Mouse (Mus musculus) CH12.LX (cell line): Measurements from ENCODE around the gene Otud7b. TPM values are rescaled to one million over a fixed set of nuclear protein-coding genes. Genes with fewer than 3 reads are reported as not detected.

Experiments
- DNase-seq: peaks from one replicate; pipeline ENCODE4 v3.0.0-alpha.2; 2013; ENCODE audit errors: extremely low read depth
- H3K27ac ChIP-seq: 2 replicates; pipeline ENCODE4 v1.5.1; 2012; ENCODE audit warnings: low read depth, mild to moderate bottlenecking, control low read depth, moderate library complexity; ENCODE audit not compliant: insufficient read depth
- H3K27me3 ChIP-seq: replicated peaks from 2 replicates; pipeline ENCODE3; 2012; ENCODE audit warnings: inconsistent platforms
- H3K36me3 ChIP-seq, 2 experiments: replicated peaks in 1 of 2; 2 replicates each; pipeline versions ENCODE3 to v1.6.1; 2012; ENCODE audit warnings: inconsistent platforms in 1 of 2, low read length in 1 of 2, mild to moderate bottlenecking in 1 of 2, mixed read lengths in 1 of 2, moderate library complexity in 1 of 2; ENCODE audit not compliant: control insufficient read depth in 1 of 2, insufficient read depth in 1 of 2
- H3K4me1 ChIP-seq, 2 experiments: 2 replicates each; pipeline ENCODE4 v1.6.1; 2012; ENCODE audit warnings: inconsistent platforms in 1 of 2, moderate library complexity in 1 of 2; ENCODE audit not compliant: insufficient read depth in 2 of 2, control insufficient read depth in 1 of 2
- H3K4me2 ChIP-seq: 2 replicates; pipeline ENCODE4 v1.6.1; 2012; ENCODE audit warnings: low read depth, mild to moderate bottlenecking, control low read depth; ENCODE audit not compliant: poor library complexity, insufficient read depth, severe bottlenecking
- H3K4me3 ChIP-seq, 3 experiments: fragments of 150-350 bp in 1 of 3; sonication (generic) in 1 of 3; replicated peaks in 1 of 3; 2 replicates each; pipeline versions ENCODE3 to v1.5.1; 2011 to 2012; ENCODE audit warnings: low read depth in 2 of 3, low read length in 2 of 3, mild to moderate bottlenecking in 2 of 3, moderate library complexity in 2 of 3, control low read depth in 1 of 3, improper control_type of control experiment in 1 of 3, inconsistent platforms in 1 of 3, mixed read lengths in 1 of 3; ENCODE audit not compliant: poor library complexity in 1 of 3
- H3K79me2 ChIP-seq: replicated peaks from 2 replicates; pipeline ENCODE4 v1.6.1; 2012; ENCODE audit warnings: mild to moderate bottlenecking, moderate library complexity; ENCODE audit not compliant: control insufficient read depth, poor library complexity, insufficient read depth, severe bottlenecking; ENCODE audit errors: extremely low read depth
- H3K9ac ChIP-seq: 2 replicates; pipeline ENCODE4 v1.6.1; 2012; ENCODE audit warnings: low read depth, mild to moderate bottlenecking, control low read depth, moderate library complexity; ENCODE audit not compliant: insufficient read depth
- H3K9me3 ChIP-seq: replicated peaks from 2 replicates; pipeline ENCODE3; 2012; ENCODE audit warnings: low read length, inconsistent platforms, mixed read lengths
- BHLHE40 ChIP-seq: IDR thresholded peaks from 2 replicates; pipeline ENCODE4 v1.6.1; 2011; ENCODE audit warnings: mild to moderate bottlenecking, low read depth, low read length, improper control_type of control experiment
- CHD1 ChIP-seq: IDR thresholded peaks from 2 replicates; pipeline ENCODE4 v1.6.1; 2012; ENCODE audit warnings: low read depth, low read length, improper control_type of control experiment, inconsistent platforms
- CHD2 ChIP-seq: IDR thresholded peaks from 2 replicates; pipeline ENCODE4 v1.6.1; 2011; ENCODE audit warnings: low read length, improper control_type of control experiment
- E2F4 ChIP-seq: IDR thresholded peaks from 2 replicates; pipeline ENCODE4 v1.6.1; 2011; ENCODE audit warnings: low read depth, low read length, improper control_type of control experiment; ENCODE audit not compliant: insufficient replicate concordance
- ELF1 ChIP-seq: IDR thresholded peaks from 2 replicates; pipeline ENCODE4 v1.6.1; 2014; ENCODE audit warnings: low read depth, mild to moderate bottlenecking, inconsistent platforms, low read length, improper control_type of control experiment
- EP300 ChIP-seq: IDR thresholded peaks from 2 replicates; pipeline ENCODE4 v1.6.1; 2011; ENCODE audit warnings: low read length, improper control_type of control experiment
- IRF4 ChIP-seq: IDR thresholded peaks from 2 replicates; pipeline ENCODE4 v1.6.1; 2014; ENCODE audit warnings: low read depth, mild to moderate bottlenecking, inconsistent platforms, low read length, improper control_type of control experiment
- JUN ChIP-seq: IDR thresholded peaks from 2 replicates; pipeline ENCODE4 v1.6.1; 2011; ENCODE audit warnings: low read depth, mild to moderate bottlenecking, low read length, improper control_type of control experiment, moderate library complexity; ENCODE audit not compliant: insufficient read depth
- JUND ChIP-seq: conservative IDR thresholded peaks from 2 replicates; pipeline ENCODE4 v1.6.1; 2011; ENCODE audit warnings: low read depth, low read length, improper control_type of control experiment
- MAFK ChIP-seq: IDR thresholded peaks from 2 replicates; pipeline ENCODE4 v1.6.1; 2011; ENCODE audit warnings: low read length, improper control_type of control experiment; ENCODE audit not compliant: insufficient replicate concordance
- MAX ChIP-seq: IDR thresholded peaks from 2 replicates; pipeline ENCODE4 v1.6.1; 2011; ENCODE audit warnings: low read length, improper control_type of control experiment
- MAZ ChIP-seq: IDR thresholded peaks from 2 replicates; pipeline ENCODE4 v1.6.1; 2012; ENCODE audit warnings: low read depth, mild to moderate bottlenecking, inconsistent platforms, low read length, improper control_type of control experiment, moderate library complexity
- MEF2A ChIP-seq: IDR thresholded peaks from 2 replicates; pipeline ENCODE4 v1.6.1; 2014; ENCODE audit warnings: low read depth, mild to moderate bottlenecking, inconsistent platforms, low read length, improper control_type of control experiment, borderline replicate concordance
- MXI1 ChIP-seq: IDR thresholded peaks from 2 replicates; pipeline ENCODE4 v1.6.1; 2011; ENCODE audit warnings: mild to moderate bottlenecking, low read depth, low read length, improper control_type of control experiment
- MYC ChIP-seq: IDR thresholded peaks from 2 replicates; pipeline ENCODE4 v1.6.1; 2011; ENCODE audit warnings: low read depth, mild to moderate bottlenecking, improper control_type of control experiment, low read length
- NELFE ChIP-seq: IDR thresholded peaks from 2 replicates; pipeline ENCODE4 v1.6.1; 2011; ENCODE audit warnings: low read depth, low read length, improper control_type of control experiment
- NRF1 ChIP-seq: IDR thresholded peaks from 2 replicates; pipeline ENCODE4 v1.6.1; 2014; ENCODE audit warnings: low read depth, mild to moderate bottlenecking, inconsistent platforms, low read length, improper control_type of control experiment, moderate library complexity
- PAX5 ChIP-seq: IDR thresholded peaks from 2 replicates; pipeline ENCODE4 v1.6.1; 2012; ENCODE audit warnings: low read length, inconsistent platforms, mixed read lengths
- RAD21 ChIP-seq: IDR thresholded peaks from 2 replicates; pipeline ENCODE4 v1.6.1; 2011; ENCODE audit warnings: low read depth, mild to moderate bottlenecking, low read length, improper control_type of control experiment, moderate library complexity
- RCOR1 ChIP-seq: conservative IDR thresholded peaks from 2 replicates; pipeline ENCODE4 v1.6.1; 2012; ENCODE audit warnings: low read depth, mild to moderate bottlenecking, inconsistent platforms, low read length, improper control_type of control experiment
- SMC3 ChIP-seq: IDR thresholded peaks from 2 replicates; pipeline ENCODE4 v1.6.1; 2011; ENCODE audit warnings: low read depth, low read length, improper control_type of control experiment
- TBP ChIP-seq: conservative IDR thresholded peaks from 2 replicates; pipeline ENCODE4 v1.6.1; 2011; ENCODE audit warnings: low read depth, low read length, improper control_type of control experiment
- USF2 ChIP-seq: conservative IDR thresholded peaks from 2 replicates; pipeline ENCODE4 v1.6.1; 2011; ENCODE audit warnings: low read depth, low read length, improper control_type of control experiment
- ZC3H11A ChIP-seq: IDR thresholded peaks from 2 replicates; pipeline ENCODE4 v1.6.1; 2012; ENCODE audit warnings: low read depth, mild to moderate bottlenecking, inconsistent platforms, low read length, improper control_type of control experiment
- ZMIZ1 ChIP-seq: IDR thresholded peaks from 2 replicates; pipeline ENCODE4 v1.6.1; 2012; ENCODE audit warnings: low read depth, mild to moderate bottlenecking, inconsistent platforms, low read length, improper control_type of control experiment
- dilution Hi-C: fragments of 300-500 bp; cut with MboI; formaldehyde crosslinking; loops from 2 replicates; pipeline ENCODE4 v1.14.3; 2020; ENCODE audit warnings: low sequenced_read_pairs; ENCODE audit not compliant: extremely low pct_unique_long_range_greater_than_20kb, extremely low pct_ligation_motif_present
- in situ Hi-C: fragments of 300-500 bp; cut with MboI; formaldehyde crosslinking; loops from 3 replicates; pipeline ENCODE4 v1.14.3; 2019; ENCODE audit warnings: low sequenced_read_pairs, low pct_ligation_motif_present, low pct_unique_long_range_greater_than_20kb, mixed read lengths
- polyA plus RNA-seq: library from polyadenylated mRNA; unstranded; fragments of >175 nt; gene quantifications from 2 replicates; pipeline ENCODE4 v1.2.1, GENCODE M21; 2012; ENCODE audit warnings: low read depth; ENCODE audit not compliant: insufficient read length
- total RNA-seq, 2 experiments: library from RNA; depleted of rRNA; stranded (reverse); fragments of 300-350 nt in 1 of 2; fragments of >200 nt in 1 of 2; gene quantifications; 2 replicates each; pipeline ENCODE4 v1.2.3; 2012 to 2014

Otud7b gene
- total and polyA plus RNA-seq, 3 experiments, result 12.3 to 17.7 (median 14.9) TPM

GRCm38 (mm10) chr3:96124235-96124634 is 19.9 kb downstream of the Otud7b start:
- Histone ChIP-seq H3K79me2 (peaks cover 5% of the 10 kb centered on the region; the same call in 1 of the 2 replicates), H3K4me1 (0 out of 4 replicates have a peak, but pooled peaks cover 0 to 3% of the 10 kb centered on the region in 2 experiments), H3K9ac (no peak overlapping the region), H3K4me3 (no peak overlapping the region), H3K4me2 (no peak overlapping the region), H3K27me3 (no peaks in the 10 kb centered on the region), H3K27ac (no peak overlapping the region), H3K36me3 (peaks cover 0 to 37% of the 10 kb centered on the region in 2 experiments), H3K9me3 (no peaks in the 10 kb centered on the region)
- in situ Hi-C loops (no loop called here), dilution Hi-C loops (no loop called here)
- no peak for TF ChIP-seq EP300
- TF ChIP-seq ZMIZ1, result no peak
- no peak for TF ChIP-seq CHD1
- no peak for TF ChIP-seq ELF1
- TF ChIP-seq RAD21, result no peak
- no peak for TF ChIP-seq MAZ
- no peak for TF ChIP-seq USF2
- TF ChIP-seq NELFE, result no peak
- no peak for TF ChIP-seq JUN
- no peak for TF ChIP-seq TBP
- no peak for TF ChIP-seq SMC3
- TF ChIP-seq MYC, result no peak
- TF ChIP-seq BHLHE40, result no peak
- no peak for TF ChIP-seq E2F4
- TF ChIP-seq RCOR1, result no peak
- TF ChIP-seq MEF2A, result no peak
- no peak for TF ChIP-seq MXI1
- TF ChIP-seq CHD2, result no peak
- no peak for TF ChIP-seq MAX
- DNase-seq, result no peak

DNA sequence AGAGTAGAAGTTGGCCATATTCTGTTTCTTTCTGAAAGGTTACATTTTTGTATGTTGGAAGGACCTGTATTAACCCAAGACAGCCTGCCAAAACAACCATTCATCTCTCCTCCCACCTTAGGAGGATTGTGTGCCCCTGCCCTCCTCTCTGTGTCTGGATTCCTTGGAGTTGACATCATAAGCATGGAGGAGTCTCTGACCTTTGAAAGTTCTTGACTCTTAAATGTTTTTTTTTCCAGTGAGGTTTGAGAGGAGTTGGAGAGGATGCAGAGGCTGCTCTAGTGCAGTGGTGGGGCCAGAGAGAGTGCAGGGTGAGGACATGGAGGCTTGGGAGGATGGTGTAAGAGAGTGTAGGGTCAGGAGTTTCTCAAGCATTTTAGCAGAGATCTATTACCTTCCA is 23.8 kb downstream of the Otud7b start:
- Histone ChIP-seq H3K4me3 (no peak overlapping the region), H3K27me3 (no peaks in the 10 kb centered on the region), H3K79me2 (peaks cover 5% of the 10 kb centered on the region; the same call in 1 of the 2 replicates), H3K4me2 (no peak overlapping the region), H3K27ac (no peak overlapping the region), H3K36me3 (peaks cover 0 to 40% of the 10 kb centered on the region in 2 experiments), H3K4me1 (peaks cover 0 to 9% of the 10 kb centered on the region in 2 experiments; a peak in 1 of 4 replicates), H3K9ac (no peak overlapping the region), H3K9me3 (no peaks in the 10 kb centered on the region)
- in situ Hi-C loops, result no loop called here
- TF ChIP-seq NELFE (no peak), JUND (no peak), ZC3H11A (no peak), PAX5 (no peak), IRF4 (no peak), SMC3 (no peak), CHD2 (no peak), MXI1 (no peak), MAFK (no peak), NRF1 (no peak), MAZ (no peak)
- dilution Hi-C loops, result no loop called here
- no peak for DNase-seq
